Mouse (Mus musculus): ENCODE measurements at regions not wholly inside any gene's neighbourhood (a gene's known extent, or its start where the extent isn't known, plus 50 kb on each side); places are given as distances from the start of the nearest gene placed in this dataset.
A peak's percentile ranks its signal among the peaks of the same experiment; 100 is the strongest.
"Not testable (repeated sequence)": the region's sequence is repeated elsewhere in the genome, so short reads cannot be mapped to it uniquely, and the experiment has no call there.

GRCm38 (mm10) chr14:68762916-68763315 is 531.2 kb downstream of the Synb start:
- Histone ChIP-seq H3K9me3 (ENCODE audit: low read length) (no peaks in the 10 kb centered on the region), H3K27ac (ENCODE audit: low read length) (no peak overlapping the region), H3K36me3 (ENCODE audit: insufficient read depth, low read length) (no peaks in the 10 kb centered on the region), H3K4me2 (replicated peaks; ENCODE audit: low read depth, low read length) (no peak overlapping the region), H3K27me3 (replicated peaks; ENCODE audit: insufficient read depth, low read length) (no peaks in the 10 kb centered on the region), H3K4me3 (ENCODE audit: low read depth, low read length) (no peak overlapping the region), H3K4me1 (ENCODE audit: insufficient read depth, low read depth, low read length) (no peaks in the 10 kb centered on the region), H3K9ac (replicated peaks; ENCODE audit: low read depth) (no peak overlapping the region)
- DNase-seq (ENCODE audit: low spot score), result no peak
- ATAC-seq, result no peak
- 67% methylated on average over 3 of the region's 3 CpGs for WGBS
- TF ChIP-seq EP300 (IDR thresholded peaks at IDR 0.05), result no peak
- TF ChIP-seq CTCF (IDR thresholded peaks at IDR 0.05), result no peak

- Histone ChIP-seq H3K4me3 (ENCODE audit: low read depth, low read length) (no peak overlapping the region), H3K36me3 (ENCODE audit: insufficient read depth, low read length) (no peaks in the 10 kb centered on the region), H3K27ac (ENCODE audit: low read length) (no peak overlapping the region), H3K9ac (replicated peaks; ENCODE audit: low read depth) (no peak overlapping the region), H3K4me2 (replicated peaks; ENCODE audit: low read depth, low read length) (no peak overlapping the region), H3K9me3 (ENCODE audit: low read length) (no peaks in the 10 kb centered on the region), H3K4me1 (ENCODE audit: insufficient read depth, low read depth, low read length) (no peaks in the 10 kb centered on the region), H3K27me3 (replicated peaks; ENCODE audit: insufficient read depth, low read length) (no peaks in the 10 kb centered on the region)
- ATAC-seq, result no peak
- DNase-seq (ENCODE audit: low spot score), result no peak
- TF ChIP-seq EP300 (IDR thresholded peaks at IDR 0.05) (no peak), CTCF (IDR thresholded peaks at IDR 0.05) (no peak)
- WGBS, result 37% methylated on average over 2 of the region's 2 CpGs
Observed at GRCm38 (mm10) chr14:68744661-68745060, 549.4 kb downstream of the Synb start.

GRCm38 (mm10) chr14:68738474-68738873 is 555.6 kb downstream of the Synb start:
- WGBS, result 0% methylated on average over 1 of the region's 1 CpGs
- Histone ChIP-seq H3K9ac (replicated peaks; ENCODE audit: low read depth) (no peak overlapping the region), H3K9me3 (ENCODE audit: low read length) (no peaks in the 10 kb centered on the region), H3K4me3 (ENCODE audit: low read depth, low read length) (no peak overlapping the region), H3K27me3 (replicated peaks; ENCODE audit: insufficient read depth, low read length) (no peaks in the 10 kb centered on the region), H3K4me2 (replicated peaks; ENCODE audit: low read depth, low read length) (no peak overlapping the region), H3K36me3 (ENCODE audit: insufficient read depth, low read length) (no peaks in the 10 kb centered on the region), H3K4me1 (ENCODE audit: insufficient read depth, low read depth, low read length) (no peaks in the 10 kb centered on the region), H3K27ac (ENCODE audit: low read length) (no peak overlapping the region)
- TF ChIP-seq EP300 (IDR thresholded peaks at IDR 0.05) (0 out of 2 replicates have a peak, but pooled peaks have one; percentile 8), CTCF (IDR thresholded peaks at IDR 0.05) (no peak)
- DNase-seq (ENCODE audit: low spot score), result peak; percentile 54
- ATAC-seq, result peak; percentile 55

GRCm38 (mm10) chr14:68735756-68736155 is 558.3 kb downstream of the Synb start:
- 33% methylated on average over 2 of the region's 2 CpGs for WGBS
- not testable (repeated sequence) for H3K9ac ChIP-seq (replicated peaks; ENCODE audit: low read depth); H3K4me1 ChIP-seq (ENCODE audit: insufficient read depth, low read depth, low read length); H3K36me3 ChIP-seq (ENCODE audit: insufficient read depth, low read length); H3K4me3 ChIP-seq (ENCODE audit: low read depth, low read length); ATAC-seq; H3K4me2 ChIP-seq (replicated peaks; ENCODE audit: low read depth, low read length); H3K9me3 ChIP-seq (ENCODE audit: low read length); H3K27me3 ChIP-seq (replicated peaks; ENCODE audit: insufficient read depth, low read length); H3K27ac ChIP-seq (ENCODE audit: low read length)
- TF ChIP-seq CTCF (IDR thresholded peaks at IDR 0.05), result peak; percentile 77
- DNase-seq (ENCODE audit: low spot score), result peak; percentile 86

- Histone ChIP-seq H3K27ac (ENCODE audit: low read length) (no peak overlapping the region), H3K9ac (replicated peaks; ENCODE audit: low read depth) (no peak overlapping the region), H3K27me3 (replicated peaks; ENCODE audit: insufficient read depth, low read length) (no peaks in the 10 kb centered on the region), H3K9me3 (ENCODE audit: low read length) (no peaks in the 10 kb centered on the region), H3K4me1 (ENCODE audit: insufficient read depth, low read depth, low read length) (0 out of 2 replicates have a peak, but pooled peaks cover 2% of the 10 kb centered on the region), H3K4me3 (ENCODE audit: low read depth, low read length) (no peak overlapping the region), H3K36me3 (ENCODE audit: insufficient read depth, low read length) (no peaks in the 10 kb centered on the region), H3K4me2 (replicated peaks; ENCODE audit: low read depth, low read length) (no peak overlapping the region)
- TF ChIP-seq EP300 (IDR thresholded peaks at IDR 0.05) (no peak), CTCF (IDR thresholded peaks at IDR 0.05) (no peak)
- ATAC-seq, result peak; percentile 71
- DNase-seq (ENCODE audit: low spot score), result peak; percentile 80
- WGBS, result 37% methylated on average over 6 of the region's 6 CpGs
Observed at GRCm38 (mm10) chr14:68721156-68721555, 572.9 kb downstream of the Synb start.

GRCm38 (mm10) chr14:68719429-68720160 is 574.5 kb downstream of the Synb start:
- 67% methylated on average over 9 of the region's 9 CpGs for WGBS
- no peak for TF ChIP-seq EP300 (IDR thresholded peaks at IDR 0.05)
- TF ChIP-seq CTCF (IDR thresholded peaks at IDR 0.05), result no peak
- ATAC-seq, result no peak

More at GRCm38 (mm10) chr14:68719429-68720160, 574.5 kb downstream of the Synb start:
- DNase-seq (ENCODE audit: low spot score), result no peak
- Histone ChIP-seq H3K4me2 (replicated peaks; ENCODE audit: low read depth, low read length) (no peak overlapping the region), H3K36me3 (ENCODE audit: insufficient read depth, low read length) (no peaks in the 10 kb centered on the region), H3K9ac (replicated peaks; ENCODE audit: low read depth) (no peak overlapping the region), H3K27me3 (replicated peaks; ENCODE audit: insufficient read depth, low read length) (no peaks in the 10 kb centered on the region), H3K27ac (ENCODE audit: low read length) (no peak overlapping the region), H3K9me3 (ENCODE audit: low read length) (no peaks in the 10 kb centered on the region), H3K4me1 (ENCODE audit: insufficient read depth, low read depth, low read length) (0 out of 2 replicates have a peak, but pooled peaks cover 2% of the 10 kb centered on the region), H3K4me3 (ENCODE audit: low read depth, low read length) (no peak overlapping the region)

Measured in lung, postnatal 0 days (tissue).